Mouse (Mus musculus): Measurements from ENCODE around the gene Gas2l2.

The Gas2l2 gene

DNA sequence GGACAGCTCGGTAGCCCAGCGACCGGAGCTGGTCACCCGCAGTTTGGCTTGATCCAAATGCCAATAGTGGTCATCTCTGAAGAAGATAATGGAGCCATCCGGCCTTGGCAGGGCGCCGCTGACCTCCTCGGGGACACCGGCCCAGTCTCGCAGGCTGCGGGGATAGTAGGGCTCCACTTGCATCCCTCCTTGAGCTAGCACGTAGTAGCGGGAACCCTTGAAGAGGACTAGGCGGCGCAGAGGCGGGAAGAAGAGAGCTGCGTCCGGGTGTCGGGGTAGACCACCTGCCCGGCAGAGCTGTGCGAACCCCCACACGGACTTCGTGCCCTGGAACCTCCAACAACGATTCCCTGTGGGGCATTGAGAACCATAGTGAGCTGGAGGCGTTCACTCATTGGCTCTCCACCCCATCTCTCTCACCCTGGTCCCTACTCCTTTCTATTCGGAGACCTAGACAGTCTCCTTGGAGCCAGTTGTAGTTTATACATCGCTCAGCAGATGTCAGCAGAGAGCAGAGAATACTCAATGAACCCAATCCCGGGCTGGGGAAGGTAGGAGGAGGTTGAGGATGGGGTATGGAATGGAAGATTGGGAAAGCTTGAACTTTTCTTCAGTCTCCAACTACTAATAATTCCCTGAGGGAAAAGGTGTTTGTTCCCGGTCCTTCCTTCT, 13.5 kb upstream of the Gas2l2 start:
- DNase-seq, result peak; percentile 93

DNA sequence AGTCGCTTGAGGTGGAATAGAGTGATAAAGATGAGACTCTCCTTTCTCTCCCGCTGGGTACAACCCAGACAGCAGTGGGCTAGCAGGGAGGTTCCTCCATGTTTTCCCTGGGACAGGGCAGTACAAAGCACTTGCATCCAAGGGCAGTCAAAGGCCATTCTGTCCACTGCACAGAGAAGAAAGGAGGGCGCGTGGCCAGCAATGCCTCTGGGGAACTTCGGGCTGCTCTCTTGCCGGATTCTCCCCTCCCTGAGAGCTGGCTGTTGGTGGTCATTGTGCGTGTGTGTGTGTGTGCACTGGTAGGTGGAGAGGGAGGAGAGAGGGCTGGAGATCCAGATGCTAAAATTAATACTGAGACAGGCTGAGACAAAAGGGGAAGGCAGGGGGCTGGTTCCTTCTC, 12.0 kb upstream of the Gas2l2 start:
- peak; percentile 52 to 59 for DNase-seq

DNA sequence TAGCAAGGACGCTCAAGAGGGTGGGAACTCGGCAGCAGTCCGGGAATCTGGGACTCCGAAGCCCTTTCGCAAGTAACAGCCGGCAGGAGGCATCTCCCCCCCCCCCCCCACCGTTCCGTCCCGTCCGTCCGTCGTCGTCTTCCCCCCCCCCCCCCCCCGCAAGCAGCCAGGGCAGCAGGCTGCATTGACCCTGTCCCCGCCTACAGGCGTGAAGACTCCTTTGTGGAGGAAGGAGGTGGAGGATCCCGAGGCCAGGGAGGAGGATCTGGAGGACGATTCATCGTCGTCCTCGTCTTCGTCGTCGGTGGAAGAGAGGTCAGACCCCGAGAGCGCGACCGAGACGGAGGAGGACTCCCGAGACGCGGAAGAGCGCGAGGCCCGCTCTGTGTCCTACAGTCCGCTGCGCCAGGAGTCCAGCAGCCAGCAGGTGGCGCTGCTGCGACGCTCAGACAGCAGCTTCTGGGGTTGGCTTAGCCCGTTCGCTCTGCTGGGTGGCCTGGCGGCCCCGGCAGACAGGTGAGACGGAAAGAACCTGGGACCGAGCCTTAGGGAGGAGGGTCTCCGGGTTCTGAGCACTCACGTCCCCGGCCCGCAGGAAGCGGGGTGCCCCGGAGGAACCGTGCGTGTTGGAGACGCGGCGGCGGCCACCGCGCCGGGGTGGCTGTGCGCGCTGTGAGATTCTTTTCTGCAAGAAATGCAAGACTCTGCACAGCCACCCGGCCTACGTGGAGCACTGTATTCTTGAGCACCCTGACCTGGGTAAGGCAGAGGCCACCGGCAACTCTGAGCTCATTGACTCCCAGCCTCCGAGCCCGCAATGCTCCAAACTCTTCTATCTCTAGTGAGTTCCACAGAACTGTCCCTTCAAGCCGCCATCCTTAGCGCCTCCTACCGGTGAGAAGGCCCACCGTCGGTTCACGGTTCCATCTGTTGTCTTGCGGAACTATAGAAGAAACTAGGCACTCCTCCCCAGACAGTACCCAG, 11.1 kb upstream of the Gas2l2 start:
- DNase-seq, result peak; percentile 95 to 96

DNA sequence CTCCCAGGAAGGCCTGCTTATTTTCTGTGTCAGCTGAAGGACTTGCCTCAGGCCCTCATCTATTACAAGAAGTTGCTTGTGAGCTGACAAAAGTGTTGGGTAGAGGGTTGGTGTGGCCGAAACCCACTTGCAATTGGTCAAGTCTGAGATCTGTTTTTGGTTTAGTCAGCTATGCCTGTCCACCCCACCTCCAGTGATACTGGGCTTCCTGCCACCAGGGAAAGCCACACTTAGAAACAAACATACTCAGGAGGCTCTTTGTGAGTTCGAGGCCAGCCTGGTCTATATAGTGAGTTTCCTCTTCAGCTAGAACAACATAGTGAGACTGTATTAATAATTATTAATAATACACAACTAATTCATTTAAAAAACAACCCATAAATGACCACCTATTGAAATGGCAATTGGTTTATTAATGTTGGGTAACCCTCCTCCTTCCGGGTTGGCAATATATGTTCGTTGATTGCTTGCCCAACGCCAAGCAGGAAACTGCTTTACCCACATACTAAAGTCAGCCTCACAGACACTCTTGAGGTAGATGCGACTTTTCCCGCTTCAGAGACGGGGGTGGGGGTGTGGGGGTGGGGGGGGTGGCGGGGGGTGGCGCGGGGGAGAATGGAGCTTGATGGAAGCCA, 10.3 kb upstream of the Gas2l2 start:
- DNase-seq, result no peak

DNA sequence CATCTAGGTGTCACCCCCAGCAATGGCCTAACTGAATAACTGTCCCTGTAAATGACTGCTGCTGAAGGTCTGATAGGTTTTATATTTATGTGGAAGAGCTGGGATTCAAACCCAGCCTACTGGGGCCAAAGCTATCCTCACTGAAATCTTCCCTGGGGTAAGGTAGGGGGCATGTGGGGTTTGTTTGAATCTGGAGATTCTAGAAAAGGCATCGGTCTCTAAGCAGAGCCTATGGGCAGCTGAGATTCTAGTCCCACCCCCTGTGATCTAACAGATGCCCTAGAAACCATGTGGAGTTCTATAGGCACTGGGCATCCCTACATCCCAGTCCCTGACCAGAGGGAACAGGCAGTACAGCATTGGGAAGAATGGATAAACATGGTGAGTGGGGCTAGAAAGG, 8.1 kb upstream of the Gas2l2 start, which contains the start of gene 1700020L24Rik:
Gene 1700020L24Rik, plus strand, starts transcription at position 301 of the 400 bp plus-strand sequence.
- DNase-seq, result no peak

DNA sequence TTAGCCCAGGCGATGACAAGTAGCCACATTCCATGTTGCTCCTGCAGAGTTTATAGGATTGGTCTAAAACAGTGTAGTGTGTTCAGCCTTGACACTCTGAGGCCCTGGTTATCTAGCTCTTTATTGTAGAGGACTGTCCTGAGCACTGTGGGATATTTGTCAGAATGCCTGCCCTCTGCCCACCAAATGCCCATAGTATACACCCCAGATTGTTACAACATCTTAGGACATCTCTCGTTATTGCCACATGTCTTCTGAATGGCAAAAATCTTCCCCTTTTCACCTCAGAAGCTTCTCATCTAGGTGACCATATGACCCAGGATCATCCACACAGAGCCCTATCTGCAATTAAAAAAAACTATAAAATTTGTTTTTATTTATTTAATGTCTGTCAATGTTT, 3.3 kb upstream of the Gas2l2 start:
- DNase-seq, result no peak

DNA sequence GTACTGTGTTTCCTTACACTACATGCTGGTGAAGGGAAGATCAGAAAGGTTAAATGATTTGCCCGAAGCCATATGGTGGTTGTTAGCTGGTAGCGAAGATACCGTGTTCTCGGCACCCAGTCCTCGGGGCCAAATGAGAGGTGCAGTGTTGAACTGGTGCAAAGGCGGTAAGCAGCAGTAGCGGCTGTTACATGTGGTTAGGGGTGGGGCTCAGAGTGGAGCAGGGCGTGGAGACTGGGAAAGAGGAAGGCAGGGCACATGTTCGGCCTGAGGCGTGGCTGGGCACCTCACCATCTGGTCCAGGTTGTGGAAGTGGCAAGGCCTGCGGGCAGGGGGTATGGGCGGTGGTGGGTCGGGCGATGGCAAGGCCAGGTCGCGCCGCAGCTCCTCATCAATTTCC, 2.3 kb downstream of the Gas2l2 start:
- DNase-seq, result peak in 1 of 2 experiments; percentile 47

DNA sequence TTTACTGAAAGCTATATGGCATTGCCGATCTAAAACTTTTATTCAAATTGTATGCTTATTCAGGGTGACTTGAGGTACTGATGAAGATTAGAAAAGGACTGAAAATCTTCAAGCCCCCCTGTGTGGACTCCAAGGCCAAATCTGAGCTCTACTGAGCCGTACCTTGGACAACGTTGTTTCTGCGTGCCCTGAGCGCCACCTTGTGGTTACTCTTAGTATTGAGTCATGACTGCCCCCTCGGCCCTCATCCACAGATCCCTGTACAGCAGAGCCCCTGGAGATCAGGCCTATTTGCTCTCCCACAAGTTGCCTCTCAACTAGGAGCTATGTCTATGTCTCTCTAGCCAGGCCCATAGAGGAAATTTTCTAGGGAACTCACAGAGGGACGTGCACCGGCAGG, 4.6 kb downstream of the Gas2l2 start:
- peak; percentile 90 to 95 for DNase-seq

DNA sequence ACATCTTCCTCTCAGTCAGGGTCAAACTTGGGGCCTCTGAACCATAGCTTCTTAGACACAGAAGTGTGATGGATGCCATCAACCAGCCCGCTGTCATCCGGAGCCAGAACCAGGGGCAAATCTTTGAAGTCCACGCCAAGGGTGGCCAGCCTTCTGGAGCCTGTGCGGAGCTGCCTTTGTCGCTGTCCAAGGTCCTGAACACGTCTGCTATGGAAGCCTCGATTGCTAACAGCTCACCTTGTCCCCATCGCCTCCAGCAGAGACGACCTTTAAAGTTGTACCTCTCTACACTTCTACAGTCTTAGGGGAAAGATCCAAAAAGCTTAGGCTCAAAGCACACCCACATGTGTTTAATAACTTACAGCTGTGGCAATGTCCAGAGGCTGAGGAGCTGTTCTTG, 8.0 kb downstream of the Gas2l2 start:
- peak in 1 of 2 experiments; percentile 52 for DNase-seq

DNA sequence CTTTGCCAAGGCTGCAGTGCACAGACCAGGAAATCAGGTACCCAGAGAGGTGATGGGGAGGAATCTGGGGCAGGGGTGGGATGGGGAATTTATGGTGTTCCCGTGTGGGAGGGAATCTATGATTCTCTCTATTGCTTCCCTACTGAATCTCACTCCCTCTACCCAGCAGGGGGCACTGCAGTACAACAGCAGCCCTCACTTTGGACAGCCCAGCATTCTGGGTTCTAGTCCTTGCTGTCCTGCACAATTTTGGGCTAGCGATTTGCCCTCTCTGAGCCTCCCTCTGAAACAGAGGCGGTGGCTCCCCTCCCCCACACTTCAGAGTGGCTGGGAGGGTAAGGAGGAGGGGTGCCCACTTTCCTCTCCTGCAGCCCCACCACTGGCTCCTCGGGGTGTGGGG, 8.9 kb downstream of the Gas2l2 start:
- DNase-seq, result peak; percentile 51 to 57

DNA sequence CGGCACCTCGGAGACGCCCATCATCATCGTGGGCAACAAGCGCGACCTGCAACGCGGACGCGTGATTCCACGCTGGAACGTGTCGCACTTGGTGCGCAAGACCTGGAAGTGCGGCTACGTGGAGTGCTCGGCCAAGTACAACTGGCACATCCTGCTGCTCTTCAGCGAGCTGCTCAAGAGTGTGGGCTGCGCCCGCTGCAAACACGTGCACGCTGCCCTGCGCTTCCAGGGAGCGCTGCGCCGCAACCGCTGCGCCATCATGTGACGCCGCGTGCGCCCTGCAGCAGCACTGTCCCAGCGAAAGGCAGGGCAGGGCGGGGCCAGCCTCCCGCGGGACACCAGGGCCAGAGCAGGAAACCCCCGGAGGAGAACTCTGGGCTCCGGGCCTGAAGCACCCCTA, 10.7 kb downstream of the Gas2l2 start:
- peak; percentile 53 to 55 for DNase-seq

DNA sequence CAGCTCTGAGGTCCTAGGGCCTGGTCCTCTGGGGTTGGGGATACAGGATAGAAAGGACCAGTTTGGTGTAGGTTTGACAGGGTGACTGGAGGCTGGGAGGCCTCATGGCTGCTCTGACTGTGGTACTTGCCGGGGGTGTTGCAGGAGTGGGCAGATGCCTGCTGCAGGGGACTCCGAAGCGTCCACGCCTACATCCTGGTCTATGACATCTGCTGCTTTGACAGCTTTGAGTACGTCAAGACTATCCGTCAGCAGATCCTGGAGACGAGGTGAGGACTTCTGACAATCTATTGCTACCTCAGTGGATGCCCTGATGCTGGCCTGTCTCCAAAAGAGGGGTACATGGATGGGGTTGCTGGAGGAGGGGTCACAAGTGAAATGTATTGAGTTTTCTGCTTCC, 11.5 kb downstream of the Gas2l2 start:
- DNase-seq, result no peak

DNA sequence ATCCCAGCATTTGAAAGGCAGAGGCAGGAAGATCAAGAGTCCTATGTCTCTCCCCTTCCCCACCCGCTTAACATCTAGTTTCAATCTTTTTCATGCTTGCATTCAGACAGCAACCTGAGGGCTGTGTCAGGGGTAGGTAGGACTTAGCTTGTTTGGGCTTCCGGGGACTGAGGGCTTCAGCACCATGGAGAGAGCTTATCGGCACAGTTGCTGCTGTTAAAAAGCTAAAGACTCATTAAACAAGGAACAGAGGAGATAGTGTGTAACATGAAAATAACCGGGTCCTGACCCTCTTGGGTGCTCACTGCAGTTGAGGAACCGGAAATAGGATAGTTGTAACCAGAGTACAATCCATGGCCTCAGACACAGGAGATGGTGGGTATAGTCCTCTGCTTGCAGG, 12.2 kb downstream of the Gas2l2 start:
- DNase-seq, result no peak

DNA sequence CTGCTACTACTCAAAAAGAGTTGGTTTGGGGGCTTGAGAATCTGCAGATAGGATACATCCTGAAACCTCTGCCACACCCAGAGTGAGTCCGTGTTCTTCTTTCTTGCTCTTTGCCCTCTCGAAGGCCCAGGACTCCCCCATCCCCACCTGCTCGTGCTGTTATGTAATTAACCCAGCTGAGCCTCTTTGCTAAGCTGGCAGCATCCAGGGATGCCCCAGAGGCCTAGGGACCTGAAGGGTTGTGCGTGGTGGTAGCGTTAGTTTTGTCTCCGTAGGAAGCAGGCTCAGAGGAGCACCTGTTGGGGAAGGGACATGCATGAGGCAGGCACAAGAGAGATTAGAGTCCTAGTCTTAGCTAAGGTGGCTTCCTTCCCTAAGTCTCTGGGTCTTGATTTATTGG, 18.7 kb downstream of the Gas2l2 start:
- DNase-seq, result no peak

DNA sequence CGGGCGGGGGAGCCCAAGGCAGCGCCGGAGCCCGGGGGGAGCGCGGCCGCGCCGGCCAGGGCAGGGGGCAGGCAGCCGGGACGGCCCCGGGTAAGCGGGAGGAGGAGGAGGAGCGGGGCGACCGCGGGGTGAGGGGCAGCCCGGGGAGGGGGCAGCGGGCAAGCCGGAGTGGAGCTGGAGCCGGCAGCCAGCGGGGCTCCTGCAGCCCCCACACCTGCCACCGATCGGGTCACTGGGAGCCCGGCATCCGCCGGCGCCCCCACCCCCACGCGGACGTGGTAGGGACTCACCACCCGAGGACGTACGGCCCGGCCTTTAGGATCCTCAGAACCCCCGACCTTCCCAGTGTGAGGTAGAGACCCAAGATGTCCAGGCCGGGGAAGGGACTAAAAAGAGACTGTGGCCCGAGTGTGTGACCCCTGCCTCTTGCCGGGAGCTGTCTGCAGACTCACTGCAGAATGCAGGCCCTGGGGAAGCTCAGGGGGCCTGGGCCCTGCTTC, 19.4 kb downstream of the Gas2l2 start:
- peak; percentile 64 to 65 for DNase-seq

DNA sequence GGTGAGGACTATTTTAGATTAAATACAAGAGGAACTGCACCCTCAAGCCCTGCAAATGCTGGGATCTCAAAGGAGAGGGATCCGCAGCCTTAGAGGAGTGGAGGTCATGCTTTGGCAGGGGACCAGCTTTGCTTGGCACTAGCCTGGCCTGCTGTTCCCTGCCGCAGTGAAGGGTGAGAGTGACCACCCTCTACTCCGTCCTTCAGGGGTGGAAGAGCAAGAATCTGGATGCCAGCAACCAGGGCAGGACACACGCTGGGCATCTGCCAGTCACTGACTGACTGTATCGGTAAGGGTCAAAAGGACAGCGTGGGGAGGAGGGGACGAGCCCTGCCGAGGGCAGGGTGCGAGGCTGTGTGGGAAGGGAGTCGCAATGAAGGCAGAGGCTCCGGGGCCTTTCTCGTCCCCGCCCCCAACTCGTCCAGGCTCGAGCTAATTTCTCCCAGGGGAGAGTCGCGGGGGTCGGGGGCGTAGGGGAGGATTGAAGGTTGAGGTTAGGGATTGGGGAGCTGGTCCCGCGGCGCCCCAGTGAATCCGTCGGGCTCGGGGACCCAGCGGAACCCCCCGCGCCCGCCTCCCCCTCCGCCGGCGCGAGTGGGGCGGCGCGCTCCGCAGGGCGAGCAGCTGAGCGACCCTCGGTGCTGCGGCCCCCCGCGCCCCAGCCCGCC, 20.0 kb downstream of the Gas2l2 start, which contains the start of gene Rasl10b:
Gene Rasl10b, plus strand, starts transcription at position 51 of the 668 bp plus-strand sequence.
- peak; percentile 85 for DNase-seq

DNA sequence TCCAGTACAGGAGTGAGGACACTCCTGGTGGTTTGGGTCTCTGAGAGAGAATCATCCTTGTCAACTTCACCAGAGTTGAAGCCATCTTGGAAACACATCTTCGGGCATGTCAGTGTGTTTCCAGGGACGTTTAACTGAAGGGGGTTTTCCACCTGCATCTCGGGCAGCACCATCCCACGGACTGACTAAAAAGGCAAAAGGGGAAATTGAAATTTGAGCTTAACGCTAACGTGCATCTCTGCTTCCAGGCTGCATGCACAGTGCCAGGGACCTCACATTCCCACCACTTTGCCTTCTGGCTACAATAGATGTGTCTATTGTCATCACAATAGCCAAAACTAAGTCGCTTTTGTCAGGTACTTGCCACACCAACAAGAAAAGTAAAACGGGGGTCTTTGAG, 21.0 kb downstream of the Gas2l2 start:
- no peak for DNase-seq

DNA sequence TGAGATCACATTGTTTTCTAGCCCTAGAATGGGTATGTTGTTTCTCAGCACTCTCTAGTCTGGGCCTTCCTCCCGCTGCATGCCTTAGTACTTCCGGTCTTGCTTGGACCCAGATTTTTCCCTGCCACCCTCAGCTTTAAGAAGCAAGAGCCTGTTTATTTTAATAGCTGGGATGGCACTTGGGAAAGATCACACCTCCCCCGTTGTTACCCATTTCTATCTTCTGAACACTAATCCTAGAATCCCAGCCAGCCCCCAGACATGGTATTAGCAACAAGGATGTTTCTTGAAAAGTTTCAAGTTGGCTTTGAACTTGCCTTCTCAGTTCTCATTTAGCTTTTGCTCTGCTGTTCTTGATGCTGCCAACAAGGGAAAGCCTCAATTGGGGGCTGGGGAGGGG, 22.9 kb downstream of the Gas2l2 start:
- no peak for DNase-seq

DNA sequence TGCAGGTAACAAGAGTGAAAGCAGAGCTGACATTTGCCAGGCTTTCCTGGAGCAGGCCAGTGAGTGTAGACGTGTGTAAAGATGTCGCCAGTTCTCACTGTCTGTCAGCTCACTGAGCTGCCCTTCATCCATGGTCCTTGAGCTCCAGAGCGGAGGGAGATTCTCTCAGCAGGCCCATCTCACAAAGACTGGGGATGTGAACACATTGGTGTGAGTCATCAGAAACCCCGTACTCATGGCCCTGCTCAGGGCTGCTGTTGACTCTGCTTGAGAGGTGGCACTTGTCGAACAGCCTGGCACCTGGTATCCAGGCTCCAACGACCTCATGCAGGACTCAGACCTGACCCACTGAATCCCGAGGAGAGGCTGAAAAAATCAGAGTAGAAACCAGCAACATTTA, 25.5 kb downstream of the Gas2l2 start:
- DNase-seq, result no peak

DNA sequence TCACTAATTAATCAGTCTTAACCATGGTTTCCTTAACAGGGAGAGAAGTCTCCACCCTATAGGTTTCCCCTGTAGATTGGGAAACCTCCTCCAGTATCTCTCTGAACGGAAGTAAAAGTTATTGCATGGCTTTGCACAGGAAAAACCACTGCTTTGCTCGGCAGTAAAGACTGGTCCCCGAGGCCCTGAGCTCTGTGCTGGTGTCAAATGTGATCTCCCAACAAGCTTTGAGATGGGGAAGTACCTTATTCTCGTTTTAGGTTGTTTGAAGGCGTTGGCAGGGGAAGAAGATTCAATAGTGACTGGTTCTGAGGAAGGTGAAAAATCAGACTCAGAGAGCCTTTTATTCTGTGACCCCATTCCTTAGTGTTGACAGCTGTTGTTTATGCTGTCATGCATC, 30.5 kb downstream of the Gas2l2 start:
- no peak for DNase-seq

DNA sequence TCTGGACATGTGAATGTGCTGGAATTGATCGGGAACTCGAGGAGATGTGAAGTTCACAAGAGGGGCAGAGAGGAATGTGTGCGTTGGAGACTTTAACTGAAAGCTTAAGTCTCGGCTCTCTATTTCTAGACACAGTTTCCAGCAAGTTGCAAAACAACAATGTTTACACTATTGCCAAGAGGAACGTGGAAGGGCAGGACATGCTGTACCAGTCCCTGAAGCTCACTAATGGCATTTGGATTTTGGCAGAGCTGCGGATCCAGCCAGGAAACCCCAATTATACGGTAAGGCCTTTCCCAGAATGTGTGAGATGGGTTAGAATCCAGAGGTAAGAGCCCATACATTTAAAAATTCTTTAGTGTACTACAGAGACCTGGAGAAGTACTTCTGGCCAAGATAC, 31.6 kb downstream of the Gas2l2 start:
- DNase-seq, result no peak

DNA sequence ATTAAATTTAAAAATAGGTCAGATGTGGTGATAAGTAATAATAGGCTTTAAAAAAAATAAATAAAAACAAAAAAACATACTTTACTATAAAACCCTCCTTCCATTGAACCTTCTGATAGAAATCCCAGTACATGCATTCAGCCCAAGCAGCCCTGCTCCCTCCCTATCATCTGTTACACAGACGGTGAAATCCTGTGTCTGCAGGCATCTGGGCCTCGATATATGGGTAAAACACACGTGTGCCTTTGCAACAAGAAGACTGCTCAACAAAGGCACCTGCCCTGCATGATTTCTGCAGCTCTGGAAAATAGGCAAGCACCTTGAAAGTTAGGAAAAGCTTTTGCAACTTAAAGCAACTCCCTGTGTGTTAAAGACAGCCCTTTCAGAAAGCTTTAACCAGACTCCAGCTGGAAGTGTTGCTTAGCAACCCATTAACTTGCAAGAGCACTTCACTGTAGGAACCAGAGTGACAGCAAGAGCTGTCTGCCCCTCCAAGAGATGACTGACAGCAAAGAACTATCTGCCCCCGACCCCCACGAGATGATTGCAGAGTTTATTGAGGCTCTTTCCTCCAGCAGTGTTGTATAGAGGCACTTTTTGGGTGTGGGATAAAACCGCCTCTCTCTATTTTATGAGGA, 34.3 kb downstream of the Gas2l2 start:
- DNase-seq, result peak in 1 of 2 experiments; percentile 26
